Mouse (Mus musculus) CH12.LX (cell line): ENCODE data around the gene Dab1. TPM values are rescaled to one million over a fixed set of nuclear protein-coding genes. Genes with fewer than 3 reads are reported as not detected.

ENCODE experiments used
- DNase-seq: peaks from one replicate; pipeline ENCODE4 v3.0.0-alpha.2; 2013; ENCODE audit errors: extremely low read depth
- H3K27ac ChIP-seq: 2 replicates; pipeline ENCODE4 v1.5.1; 2012; ENCODE audit warnings: low read depth, mild to moderate bottlenecking, control low read depth, moderate library complexity; ENCODE audit not compliant: insufficient read depth
- H3K27me3 ChIP-seq: replicated peaks from 2 replicates; pipeline ENCODE3; 2012; ENCODE audit warnings: inconsistent platforms
- H3K36me3 ChIP-seq, 2 experiments: replicated peaks in 1 of 2; 2 replicates each; pipeline versions ENCODE3 to v1.6.1; 2012; ENCODE audit warnings: inconsistent platforms in 1 of 2, low read length in 1 of 2, mild to moderate bottlenecking in 1 of 2, mixed read lengths in 1 of 2, moderate library complexity in 1 of 2; ENCODE audit not compliant: control insufficient read depth in 1 of 2, insufficient read depth in 1 of 2
- H3K4me1 ChIP-seq, 2 experiments: 2 replicates each; pipeline ENCODE4 v1.6.1; 2012; ENCODE audit warnings: inconsistent platforms in 1 of 2, moderate library complexity in 1 of 2; ENCODE audit not compliant: insufficient read depth in 2 of 2, control insufficient read depth in 1 of 2
- H3K4me2 ChIP-seq: 2 replicates; pipeline ENCODE4 v1.6.1; 2012; ENCODE audit warnings: low read depth, mild to moderate bottlenecking, control low read depth; ENCODE audit not compliant: poor library complexity, insufficient read depth, severe bottlenecking
- H3K4me3 ChIP-seq, 3 experiments: fragments of 150-350 bp in 1 of 3; sonication (generic) in 1 of 3; replicated peaks in 1 of 3; 2 replicates each; pipeline versions ENCODE3 to v1.5.1; 2011 to 2012; ENCODE audit warnings: low read depth in 2 of 3, low read length in 2 of 3, mild to moderate bottlenecking in 2 of 3, moderate library complexity in 2 of 3, control low read depth in 1 of 3, improper control_type of control experiment in 1 of 3, inconsistent platforms in 1 of 3, mixed read lengths in 1 of 3; ENCODE audit not compliant: poor library complexity in 1 of 3
- H3K79me2 ChIP-seq: replicated peaks from 2 replicates; pipeline ENCODE4 v1.6.1; 2012; ENCODE audit warnings: mild to moderate bottlenecking, moderate library complexity; ENCODE audit not compliant: control insufficient read depth, poor library complexity, insufficient read depth, severe bottlenecking; ENCODE audit errors: extremely low read depth
- H3K9ac ChIP-seq: 2 replicates; pipeline ENCODE4 v1.6.1; 2012; ENCODE audit warnings: low read depth, mild to moderate bottlenecking, control low read depth, moderate library complexity; ENCODE audit not compliant: insufficient read depth
- H3K9me3 ChIP-seq: replicated peaks from 2 replicates; pipeline ENCODE3; 2012; ENCODE audit warnings: low read length, inconsistent platforms, mixed read lengths
- CHD2 ChIP-seq: IDR thresholded peaks from 2 replicates; pipeline ENCODE4 v1.6.1; 2011; ENCODE audit warnings: low read length, improper control_type of control experiment
- CTCF ChIP-seq, 2 experiments: IDR thresholded peaks in 1 of 2; conservative IDR thresholded peaks in 1 of 2; 2 replicates each; pipeline ENCODE4 v1.5.1; 2011 to 2012; ENCODE audit warnings: low read depth in 2 of 2, low read length in 2 of 2, improper control_type of control experiment in 1 of 2, inconsistent platforms in 1 of 2, mild to moderate bottlenecking in 1 of 2, moderate library complexity in 1 of 2
- ELF1 ChIP-seq: IDR thresholded peaks from 2 replicates; pipeline ENCODE4 v1.6.1; 2014; ENCODE audit warnings: low read depth, mild to moderate bottlenecking, inconsistent platforms, low read length, improper control_type of control experiment
- EP300 ChIP-seq: IDR thresholded peaks from 2 replicates; pipeline ENCODE4 v1.6.1; 2011; ENCODE audit warnings: low read length, improper control_type of control experiment
- ETS1 ChIP-seq: conservative IDR thresholded peaks from 2 replicates; pipeline ENCODE4 v1.6.1; 2012; ENCODE audit warnings: low read depth, mild to moderate bottlenecking, inconsistent platforms, low read length, improper control_type of control experiment, moderate library complexity
- GABPA ChIP-seq: IDR thresholded peaks from 2 replicates; pipeline ENCODE4 v1.6.1; 2012; ENCODE audit warnings: low read depth, low read length, improper control_type of control experiment, inconsistent platforms; ENCODE audit not compliant: insufficient replicate concordance
- HCFC1 ChIP-seq: IDR thresholded peaks from 2 replicates; pipeline ENCODE4 v1.6.1; 2012; ENCODE audit warnings: low read depth, mild to moderate bottlenecking, inconsistent platforms, low read length, improper control_type of control experiment
- IRF4 ChIP-seq: IDR thresholded peaks from 2 replicates; pipeline ENCODE4 v1.6.1; 2014; ENCODE audit warnings: low read depth, mild to moderate bottlenecking, inconsistent platforms, low read length, improper control_type of control experiment
- JUND ChIP-seq: conservative IDR thresholded peaks from 2 replicates; pipeline ENCODE4 v1.6.1; 2011; ENCODE audit warnings: low read depth, low read length, improper control_type of control experiment
- KAT2A ChIP-seq: IDR thresholded peaks from 2 replicates; pipeline ENCODE4 v1.6.1; 2012; ENCODE audit warnings: low read length, improper control_type of control experiment, inconsistent platforms; ENCODE audit not compliant: insufficient replicate concordance
- MAFK ChIP-seq: IDR thresholded peaks from 2 replicates; pipeline ENCODE4 v1.6.1; 2011; ENCODE audit warnings: low read length, improper control_type of control experiment; ENCODE audit not compliant: insufficient replicate concordance
- MAX ChIP-seq: IDR thresholded peaks from 2 replicates; pipeline ENCODE4 v1.6.1; 2011; ENCODE audit warnings: low read length, improper control_type of control experiment
- MAZ ChIP-seq: IDR thresholded peaks from 2 replicates; pipeline ENCODE4 v1.6.1; 2012; ENCODE audit warnings: low read depth, mild to moderate bottlenecking, inconsistent platforms, low read length, improper control_type of control experiment, moderate library complexity
- MEF2A ChIP-seq: IDR thresholded peaks from 2 replicates; pipeline ENCODE4 v1.6.1; 2014; ENCODE audit warnings: low read depth, mild to moderate bottlenecking, inconsistent platforms, low read length, improper control_type of control experiment, borderline replicate concordance
- MXI1 ChIP-seq: IDR thresholded peaks from 2 replicates; pipeline ENCODE4 v1.6.1; 2011; ENCODE audit warnings: mild to moderate bottlenecking, low read depth, low read length, improper control_type of control experiment
- MYC ChIP-seq: IDR thresholded peaks from 2 replicates; pipeline ENCODE4 v1.6.1; 2011; ENCODE audit warnings: low read depth, mild to moderate bottlenecking, improper control_type of control experiment, low read length
- NELFE ChIP-seq: IDR thresholded peaks from 2 replicates; pipeline ENCODE4 v1.6.1; 2011; ENCODE audit warnings: low read depth, low read length, improper control_type of control experiment
- NRF1 ChIP-seq: IDR thresholded peaks from 2 replicates; pipeline ENCODE4 v1.6.1; 2014; ENCODE audit warnings: low read depth, mild to moderate bottlenecking, inconsistent platforms, low read length, improper control_type of control experiment, moderate library complexity
- PAX5 ChIP-seq: IDR thresholded peaks from 2 replicates; pipeline ENCODE4 v1.6.1; 2012; ENCODE audit warnings: low read length, inconsistent platforms, mixed read lengths
- POLR2A ChIP-seq: IDR thresholded peaks from 2 replicates; pipeline ENCODE4 v1.6.1; 2011; ENCODE audit warnings: low read depth, mild to moderate bottlenecking, improper control_type of control experiment, low read length
- POLR2AphosphoS2 ChIP-seq: IDR thresholded peaks from 2 replicates; pipeline ENCODE4 v1.6.1; 2011; ENCODE audit warnings: low read depth, low read length, improper control_type of control experiment
- RCOR1 ChIP-seq: conservative IDR thresholded peaks from 2 replicates; pipeline ENCODE4 v1.6.1; 2012; ENCODE audit warnings: low read depth, mild to moderate bottlenecking, inconsistent platforms, low read length, improper control_type of control experiment
- SMC3 ChIP-seq: IDR thresholded peaks from 2 replicates; pipeline ENCODE4 v1.6.1; 2011; ENCODE audit warnings: low read depth, low read length, improper control_type of control experiment
- TBP ChIP-seq: conservative IDR thresholded peaks from 2 replicates; pipeline ENCODE4 v1.6.1; 2011; ENCODE audit warnings: low read depth, low read length, improper control_type of control experiment
- UBTF ChIP-seq: IDR thresholded peaks from 2 replicates; pipeline ENCODE4 v1.6.1; 2012; ENCODE audit warnings: low read depth, mild to moderate bottlenecking, inconsistent platforms, low read length, improper control_type of control experiment, moderate library complexity
- USF1 ChIP-seq: IDR thresholded peaks from 2 replicates; pipeline ENCODE4 v1.6.1; 2014; ENCODE audit warnings: low read depth, mild to moderate bottlenecking, inconsistent platforms, low read length, improper control_type of control experiment
- ZKSCAN1 ChIP-seq: IDR thresholded peaks from 2 replicates; pipeline ENCODE4 v1.6.1; 2012; ENCODE audit warnings: low read depth, inconsistent platforms, low read length, improper control_type of control experiment, borderline replicate concordance
- dilution Hi-C: fragments of 300-500 bp; cut with MboI; formaldehyde crosslinking; loops from 2 replicates; pipeline ENCODE4 v1.14.3; 2020; ENCODE audit warnings: low sequenced_read_pairs; ENCODE audit not compliant: extremely low pct_unique_long_range_greater_than_20kb, extremely low pct_ligation_motif_present
- in situ Hi-C: fragments of 300-500 bp; cut with MboI; formaldehyde crosslinking; loops from 3 replicates; pipeline ENCODE4 v1.14.3; 2019; ENCODE audit warnings: low sequenced_read_pairs, low pct_ligation_motif_present, low pct_unique_long_range_greater_than_20kb, mixed read lengths
- polyA plus RNA-seq: library from polyadenylated mRNA; unstranded; fragments of >175 nt; gene quantifications from 2 replicates; pipeline ENCODE4 v1.2.1, GENCODE M21; 2012; ENCODE audit warnings: low read depth; ENCODE audit not compliant: insufficient read length
- total RNA-seq, 2 experiments: library from RNA; depleted of rRNA; stranded (reverse); fragments of 300-350 nt in 1 of 2; fragments of >200 nt in 1 of 2; gene quantifications; 2 replicates each; pipeline ENCODE4 v1.2.3; 2012 to 2014

Dab1 gene
- total and polyA plus RNA-seq, 3 experiments = not detected

- H3K27ac ChIP-seq = no peak overlapping the region
- TF ChIP-seq HCFC1 (no peak), CHD2 (no peak), IRF4 (no peak), MAZ (no peak), POLR2A (no peak), CTCF (conservative IDR thresholded peaks at IDR 0.05 in 1 of 2, IDR thresholded peaks at IDR 0.05 in 1 of 2; ENCODE audit: low read depth in 2 of 2, low read length in 2 of 2) (no peak), UBTF (no peak), RCOR1 (no peak), EP300 (no peak), GABPA (no peak), ELF1 (no peak), KAT2A (no peak), MYC (no peak), MEF2A (no peak), ETS1 (no peak), USF1 (no peak), MAFK (no peak), SMC3 (no peak), MXI1 (no peak), JUND (no peak)
- TF ChIP-seq, all 38 proteins: peak for 0
- Histone ChIP-seq H3K9ac (no peak overlapping the region), H3K9me3 (peaks cover 74% of the 10 kb centered on the region), H3K4me2 (no peak overlapping the region), H3K36me3 (no peaks in the 10 kb centered on the region), H3K27me3 (no peaks in the 10 kb centered on the region), H3K79me2 (no peaks in the 10 kb centered on the region), H3K4me3 (no peak overlapping the region), H3K4me1 (no peaks in the 10 kb centered on the region)
- no peak for DNase-seq
- dilution Hi-C loops = no loop called here
- in situ Hi-C loops = no loop called here
Measured at GRCm38 (mm10) chr4:103762416-103762815, 143.3 kb downstream of the Dab1 start.

- no peak overlapping the region for H3K4me3 ChIP-seq
- H3K4me2 ChIP-seq = no peak overlapping the region
- no peak overlapping the region for H3K27ac ChIP-seq
- no peaks in the 10 kb centered on the region for H3K4me1 ChIP-seq
- H3K9ac ChIP-seq = no peak overlapping the region
- H3K36me3 ChIP-seq = no peaks in the 10 kb centered on the region
- dilution Hi-C loops = no loop called here
- no peak for TF ChIP-seq ZKSCAN1
- TF ChIP-seq MAFK = no peak
- no peak for TF ChIP-seq NELFE
- no peak for TF ChIP-seq HCFC1
- no peak for TF ChIP-seq KAT2A
- no peak for TF ChIP-seq MAZ
- TF ChIP-seq POLR2AphosphoS2 = no peak
- TF ChIP-seq MAX = no peak
- no peak for TF ChIP-seq RCOR1
- TF ChIP-seq NRF1 = no peak
- TF ChIP-seq PAX5 = no peak
- TF ChIP-seq TBP = no peak
- TF ChIP-seq, all 38 proteins: peak for 0
- peaks cover 73% of the 10 kb centered on the region for H3K9me3 ChIP-seq
- H3K79me2 ChIP-seq = no peaks in the 10 kb centered on the region
- DNase-seq = no peak
- in situ Hi-C loops = no loop called here
- H3K27me3 ChIP-seq = no peaks in the 10 kb centered on the region
Measured at GRCm38 (mm10) chr4:103775712-103776111, 156.6 kb downstream of the Dab1 start.
